Mouse (Mus musculus) thymus, postnatal 4 days (tissue): Measurements from ENCODE around the gene Insrr.
A peak's percentile ranks its signal among the peaks of the same experiment; 100 is the strongest.

Experiments used
- DNase-seq: peaks from one replicate; pipeline ENCODE4 v3.0.0; 2021

The Insrr gene

DNA sequence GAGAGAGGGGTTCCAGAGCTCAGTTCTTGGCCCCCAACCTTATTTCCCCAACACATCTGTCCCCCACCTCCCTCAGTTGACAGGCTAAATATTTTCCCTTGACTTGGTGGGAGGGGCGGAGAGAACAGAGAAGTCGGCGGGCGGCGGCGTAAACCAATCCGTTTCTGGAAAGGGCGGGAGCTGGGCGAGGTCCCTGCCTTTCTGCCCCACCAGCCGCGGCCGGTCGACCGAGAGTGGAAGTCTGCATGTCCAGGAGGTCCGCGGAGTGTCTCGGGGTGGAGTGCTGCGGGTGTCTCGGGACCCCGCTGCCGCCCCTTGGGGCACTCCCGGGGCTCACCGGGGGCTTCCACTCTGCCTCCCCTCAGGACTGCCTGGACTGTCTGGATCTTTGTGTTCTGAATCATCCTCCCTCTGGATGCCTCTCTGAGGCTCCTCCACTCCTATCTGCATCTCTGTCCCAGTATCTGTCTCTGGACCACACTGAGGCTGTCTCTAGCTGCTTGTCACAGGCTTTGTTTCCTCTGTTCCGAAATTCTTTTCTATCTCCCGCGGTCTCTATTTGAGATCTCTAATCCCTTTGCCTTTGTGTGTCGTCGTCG lies at the start of gene Insrr:
TSS of gene Insrr (plus strand) at position 216 of the 599 bp plus-strand sequence.
- peak; percentile 33 for DNase-seq

DNA sequence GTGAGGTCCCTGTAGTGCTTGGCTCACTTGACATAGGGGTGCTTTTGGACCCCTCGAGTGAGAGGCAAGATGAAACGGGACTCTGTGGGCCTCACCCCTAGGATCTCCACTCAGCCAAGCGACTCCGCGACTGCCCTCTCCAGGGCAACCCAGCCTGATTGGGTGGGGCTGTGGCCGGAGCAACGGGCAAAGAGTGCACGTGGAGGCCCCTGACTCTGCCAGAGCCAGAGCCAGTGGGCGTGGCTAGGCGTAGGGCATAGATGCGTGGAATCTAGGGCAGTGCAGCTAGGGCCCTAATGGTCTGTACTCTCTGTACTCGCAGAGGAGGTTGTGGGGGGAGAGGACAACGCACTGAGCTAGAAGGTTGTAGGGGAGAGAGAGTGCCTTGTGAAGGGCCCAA lies 48.3 kb upstream of the Insrr start, which contains the start of gene Lrrc71:
TSS of gene Lrrc71 (minus strand) at position 195 of the 400 bp plus-strand sequence.
- no peak for DNase-seq

DNA sequence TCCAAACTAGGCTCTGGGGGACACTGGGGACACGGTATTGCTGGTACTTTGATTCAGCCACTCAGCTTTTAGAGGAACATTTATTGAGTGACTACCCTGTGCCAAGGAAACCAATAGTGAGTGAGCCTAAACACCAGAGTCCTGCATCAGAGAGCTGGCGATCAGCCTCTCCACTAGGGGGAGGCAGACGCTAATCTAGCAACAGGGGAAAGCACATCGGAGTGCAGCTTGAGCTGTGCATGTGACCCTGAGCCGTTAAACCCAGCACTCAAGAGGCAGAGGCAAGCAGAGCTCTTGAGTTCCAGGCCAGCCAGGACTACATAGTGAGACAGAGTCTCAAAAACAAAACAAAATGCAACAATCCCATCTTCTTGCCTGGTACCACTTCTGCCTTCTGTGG lies 47.7 kb upstream of the Insrr start:
- peak; percentile 77 for DNase-seq

DNA sequence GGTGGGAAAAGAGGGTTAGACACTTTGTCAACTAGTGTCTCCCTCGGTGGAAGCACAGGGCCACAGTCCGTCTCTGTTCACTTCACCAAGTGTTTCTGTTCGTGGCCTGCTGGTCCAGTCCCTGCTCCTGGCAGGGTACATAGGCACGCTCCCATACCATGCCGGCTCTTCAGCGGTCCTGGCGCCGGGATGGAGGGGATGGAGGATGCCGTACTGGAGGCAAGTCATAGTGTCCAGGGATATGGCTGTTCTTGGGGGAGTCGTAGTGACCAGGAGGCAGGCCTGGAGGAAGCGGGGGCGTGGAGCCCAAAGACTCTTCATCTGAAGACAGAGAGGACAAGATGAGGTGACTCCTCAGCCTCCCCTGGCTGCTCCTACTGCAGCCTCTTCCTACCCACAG lies 46.8 kb upstream of the Insrr start:
- no peak for DNase-seq

DNA sequence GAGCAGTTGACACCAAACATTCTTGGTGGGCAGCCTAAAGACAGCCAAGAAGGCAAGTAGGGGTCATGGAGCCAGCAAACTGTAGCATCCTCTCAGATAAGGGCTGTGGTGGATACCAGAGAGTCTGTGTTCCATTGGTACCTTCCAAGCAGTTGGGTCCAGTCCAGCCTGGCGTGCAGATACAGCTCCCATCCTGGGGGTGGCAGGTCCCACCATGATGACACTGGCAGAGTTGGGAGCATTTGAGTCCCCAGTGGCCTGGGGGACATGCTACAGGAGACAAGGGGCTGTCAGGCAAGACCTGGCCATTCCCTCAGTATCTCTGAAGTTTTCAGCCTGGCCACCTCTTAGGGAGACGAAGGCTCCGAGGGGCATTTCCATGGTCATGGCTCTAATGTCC lies 44.2 kb upstream of the Insrr start:
- DNase-seq: no peak

DNA sequence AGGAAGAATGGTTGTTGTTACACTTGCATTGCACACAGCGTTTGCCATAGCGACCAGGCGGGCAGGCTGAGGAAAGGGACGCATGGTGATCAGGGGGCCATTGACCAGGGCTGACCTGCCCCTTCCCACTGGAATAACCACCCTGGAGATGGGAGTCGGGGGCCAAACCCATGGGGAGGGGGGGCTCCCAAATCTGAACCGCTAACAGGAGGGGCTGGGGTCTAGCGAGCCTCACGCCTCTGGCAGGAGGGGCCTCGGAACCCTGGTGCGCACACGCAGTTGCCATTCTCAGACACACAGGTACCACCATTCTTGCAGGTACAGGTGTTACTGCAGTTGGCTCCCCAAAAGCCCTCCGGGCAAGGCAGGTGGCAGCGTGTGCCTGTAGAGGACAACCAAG lies 42.9 kb upstream of the Insrr start:
- no peak for DNase-seq

DNA sequence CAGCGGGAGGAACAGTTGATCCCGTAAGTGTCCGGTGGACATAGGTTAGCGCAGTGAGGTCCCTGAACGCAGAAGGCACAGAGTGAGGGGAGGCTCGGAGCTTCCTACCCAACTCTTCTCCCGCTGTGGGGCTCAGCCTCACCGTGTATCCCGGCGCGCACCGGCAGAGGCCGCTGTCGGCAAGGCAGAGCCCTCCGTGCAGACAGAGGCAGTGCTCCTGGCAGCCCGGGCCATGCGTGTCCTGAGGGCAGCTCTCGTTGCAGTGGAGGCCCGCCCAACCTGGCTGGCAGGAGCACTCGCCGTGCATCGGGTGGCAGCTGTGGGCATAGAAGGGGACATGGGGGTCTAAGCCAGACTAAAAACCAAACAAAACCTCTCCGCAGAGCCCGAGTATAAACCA lies 40.8 kb upstream of the Insrr start:
- peak; percentile 95 for DNase-seq

DNA sequence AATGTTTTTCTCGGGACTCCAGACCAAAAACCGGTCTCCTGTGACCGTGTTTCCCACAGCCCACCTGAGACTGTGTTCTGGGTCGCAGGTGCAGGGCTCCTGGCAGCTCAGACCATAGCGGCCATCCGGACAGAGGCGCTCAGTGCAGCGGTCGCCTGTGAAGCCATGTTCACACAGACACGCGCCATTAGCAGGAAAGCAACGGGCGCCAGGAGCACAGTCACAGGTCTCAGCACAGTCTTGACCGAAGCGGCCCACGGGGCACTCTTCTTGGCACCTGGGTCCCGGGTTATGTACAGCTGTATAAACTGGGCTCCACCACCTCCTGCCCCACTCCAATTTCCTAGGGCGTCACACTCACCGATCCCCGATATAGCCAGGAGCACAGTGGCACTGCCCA lies 40.3 kb upstream of the Insrr start:
- DNase-seq: no peak

DNA sequence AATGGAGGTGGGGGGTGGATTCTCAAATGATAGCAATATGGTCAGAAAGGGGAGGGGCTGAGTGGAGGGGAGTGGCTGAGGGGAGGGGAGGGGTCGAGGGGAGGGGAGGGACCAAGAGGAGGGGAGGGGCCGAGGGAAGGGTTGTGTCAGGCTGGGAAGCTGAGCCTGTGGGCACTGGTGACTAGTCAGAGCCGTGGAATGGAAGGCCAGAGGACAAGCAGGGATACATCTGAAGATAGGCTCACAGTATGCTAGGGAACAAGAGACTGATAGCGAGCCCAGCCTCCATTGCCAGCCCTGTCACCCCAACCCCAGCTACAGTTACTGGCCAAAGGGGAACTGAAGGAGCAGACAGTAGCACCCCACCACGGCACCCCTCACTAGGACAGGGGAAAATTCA lies 38.1 kb upstream of the Insrr start:
- DNase-seq: no peak

DNA sequence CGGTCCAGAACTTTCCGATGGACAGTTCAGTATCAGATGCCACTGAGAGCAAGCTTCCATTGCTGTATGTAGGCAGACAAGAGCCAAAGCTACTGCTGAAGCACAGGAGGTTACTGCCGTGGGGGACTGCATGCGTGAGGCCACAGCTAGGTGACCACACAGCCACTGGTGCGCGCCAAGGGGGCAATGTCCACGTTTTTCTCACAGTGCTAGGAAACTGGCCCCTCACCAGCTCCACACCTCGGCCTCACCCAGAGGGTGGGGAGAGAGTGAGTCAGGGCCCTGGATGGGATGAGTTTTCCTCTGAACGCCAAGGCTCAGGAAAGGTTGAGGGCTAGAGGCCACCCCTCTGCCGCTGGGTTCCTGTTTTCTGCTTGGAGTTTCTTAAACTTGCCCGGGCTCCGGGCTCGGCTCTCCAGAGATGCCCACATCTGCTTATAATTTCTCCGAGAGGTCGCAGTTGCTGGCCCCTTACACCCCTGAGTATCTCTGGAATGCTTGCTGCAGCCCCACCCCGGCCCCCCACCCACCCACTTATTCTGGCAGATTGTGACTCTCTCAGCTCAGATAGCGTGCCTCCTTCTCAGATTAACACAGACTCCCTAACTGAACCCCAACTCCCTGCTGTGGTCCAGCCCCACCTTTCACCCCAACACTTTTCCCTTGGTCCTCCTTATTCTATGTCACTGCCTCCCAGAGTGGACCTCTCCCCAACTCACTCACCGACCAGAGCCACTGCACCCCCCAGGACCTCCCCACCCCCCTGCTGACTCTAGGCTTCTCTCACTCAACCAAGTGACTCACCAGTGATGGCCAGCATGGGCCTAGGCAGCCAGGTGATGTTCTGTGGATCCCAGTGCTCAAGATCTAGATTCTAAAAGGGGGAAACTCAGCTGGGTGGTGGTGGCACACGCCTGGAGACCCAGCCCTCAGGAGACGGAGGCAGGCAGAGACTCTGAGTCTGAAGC lies 35.1 kb upstream of the Insrr start:
- DNase-seq: no peak

DNA sequence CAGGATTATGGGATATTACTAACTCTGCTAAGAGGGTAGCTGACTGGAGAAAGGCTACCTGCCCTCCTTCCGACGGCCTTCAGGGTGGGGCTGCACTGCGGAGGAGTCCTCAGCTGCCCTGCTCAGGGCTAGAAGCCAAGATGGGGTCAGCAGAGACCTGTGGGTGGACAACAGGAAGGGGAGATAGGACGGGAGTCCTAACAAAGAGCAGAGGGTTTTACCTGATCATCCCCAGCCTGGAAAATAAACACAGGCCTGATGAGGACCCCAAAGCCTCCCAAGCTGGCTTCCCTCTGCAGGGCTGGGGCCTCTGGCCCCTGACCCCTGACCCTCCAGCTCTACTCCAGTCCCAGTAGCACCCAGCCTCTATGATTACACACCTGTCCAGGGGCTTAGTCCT lies 33.5 kb upstream of the Insrr start:
- no peak for DNase-seq

DNA sequence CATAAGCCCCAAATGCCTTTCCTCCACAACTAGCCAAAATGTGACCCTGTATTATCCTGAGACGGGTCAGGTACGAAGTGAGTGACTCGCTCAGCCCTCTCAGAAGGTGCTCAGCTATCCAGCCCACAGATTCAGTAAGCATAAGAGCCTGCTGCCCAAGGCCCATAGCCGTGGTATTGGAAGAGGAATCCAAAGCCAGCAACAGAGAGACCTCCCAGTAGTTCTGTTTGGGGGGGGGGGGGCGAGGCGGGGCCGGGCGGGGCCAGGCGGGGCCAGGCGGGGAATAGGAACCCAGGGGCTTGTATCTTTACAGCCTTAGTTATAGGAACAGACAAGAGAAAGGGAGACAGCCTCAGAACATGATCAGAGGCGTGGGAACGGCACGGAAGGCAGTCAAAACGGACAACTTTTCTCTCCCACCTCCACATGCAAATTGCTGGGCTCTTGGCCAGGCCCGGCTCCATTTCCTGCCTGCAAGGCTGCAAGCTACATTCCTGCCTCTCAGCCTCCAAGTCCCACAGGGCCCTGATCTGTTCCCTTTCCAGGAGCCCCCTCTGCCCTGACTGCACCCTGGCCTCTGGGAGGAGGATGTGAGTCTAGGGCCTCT lies 33.0 kb upstream of the Insrr start:
- peak; percentile 46 for DNase-seq

DNA sequence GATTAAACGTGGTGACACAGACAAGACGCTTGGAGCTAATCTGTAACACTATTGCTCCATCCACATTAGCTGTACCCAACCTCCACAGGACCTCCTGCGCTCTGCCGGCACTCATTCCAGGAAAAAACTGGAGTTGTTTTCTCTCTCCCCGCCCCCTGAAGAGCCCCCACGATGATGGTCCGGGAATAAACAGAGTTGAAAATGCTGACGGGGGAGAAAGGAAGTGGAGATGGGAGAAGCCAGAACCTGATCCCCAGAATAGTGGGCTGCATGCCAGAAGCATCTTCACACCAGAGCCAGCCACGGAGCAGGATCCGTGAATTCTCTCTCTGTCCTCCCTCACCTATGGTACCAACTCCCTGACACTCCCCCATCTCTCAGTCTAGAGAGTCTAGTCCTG lies 32.2 kb upstream of the Insrr start:
- DNase-seq: no peak

DNA sequence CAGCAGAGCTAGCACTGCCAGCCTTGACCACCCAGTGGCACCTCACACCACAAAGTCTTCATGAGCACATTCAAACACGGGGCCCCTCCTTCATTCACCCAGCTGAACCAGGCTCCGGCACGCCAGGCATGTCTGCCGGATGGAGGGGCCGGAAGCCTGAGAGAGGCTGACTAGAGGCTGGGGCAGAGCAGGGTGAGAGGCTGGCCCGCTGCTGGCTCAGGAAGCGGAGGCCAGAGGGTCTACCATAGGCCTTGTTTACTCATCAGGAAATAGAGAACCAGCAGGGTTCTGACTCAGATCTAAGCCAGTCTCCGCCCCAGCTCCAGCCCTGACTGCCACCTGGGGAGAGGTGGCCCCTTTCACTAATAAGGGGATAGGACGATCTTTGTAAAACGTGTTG lies 31.7 kb upstream of the Insrr start:
- DNase-seq: peak; percentile 82

DNA sequence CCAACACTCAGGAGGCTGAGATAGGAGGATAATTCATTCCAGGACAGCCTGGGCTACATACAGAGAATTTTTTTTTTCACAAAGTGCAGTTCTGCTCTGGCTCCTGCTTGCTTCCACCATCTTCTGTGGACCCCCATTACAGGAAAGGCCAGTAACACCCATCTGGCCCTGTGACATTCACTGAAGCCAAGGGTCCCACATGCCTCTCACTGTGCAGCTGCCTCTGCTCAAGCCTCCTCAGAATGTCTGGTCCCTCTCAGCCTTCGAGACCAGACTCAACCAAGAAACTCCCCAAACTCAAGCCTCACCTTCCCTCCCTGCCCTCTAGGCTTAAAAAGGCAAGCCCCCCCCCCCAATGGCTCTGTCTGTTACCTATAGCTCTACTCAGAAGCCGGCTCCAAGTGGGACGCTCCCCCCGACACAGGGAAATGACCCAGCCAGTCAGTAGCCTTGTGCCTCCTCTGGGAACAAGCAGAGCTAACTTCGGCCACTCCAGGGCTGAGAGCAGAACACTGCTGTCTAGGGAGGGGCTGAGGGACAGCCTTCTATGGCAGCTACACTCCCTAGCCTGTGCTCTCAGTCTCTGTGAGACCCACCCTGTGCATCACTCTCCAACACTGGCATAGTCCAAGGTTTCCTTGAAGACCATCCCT lies 31.0 kb upstream of the Insrr start:
- peak; percentile 36 for DNase-seq

DNA sequence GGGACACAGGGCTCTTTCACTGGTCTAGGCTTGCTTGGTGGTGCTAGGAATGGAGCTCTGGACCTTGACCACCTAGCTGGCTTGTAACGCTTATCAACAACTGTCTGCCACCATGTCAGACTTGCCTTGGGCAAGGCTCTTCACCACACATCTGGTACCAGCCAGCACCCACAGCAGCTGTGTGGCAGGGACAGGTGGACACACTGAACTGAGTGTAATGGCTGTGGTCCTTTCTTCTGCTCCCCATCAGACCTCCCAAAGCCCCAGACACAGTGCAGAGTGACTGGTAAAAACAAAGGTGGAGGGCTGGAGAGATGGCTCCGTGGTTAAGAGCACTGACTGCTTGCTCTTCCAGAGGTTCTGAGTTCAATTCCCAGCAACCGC lies 30.5 kb upstream of the Insrr start:
- no peak for DNase-seq

DNA sequence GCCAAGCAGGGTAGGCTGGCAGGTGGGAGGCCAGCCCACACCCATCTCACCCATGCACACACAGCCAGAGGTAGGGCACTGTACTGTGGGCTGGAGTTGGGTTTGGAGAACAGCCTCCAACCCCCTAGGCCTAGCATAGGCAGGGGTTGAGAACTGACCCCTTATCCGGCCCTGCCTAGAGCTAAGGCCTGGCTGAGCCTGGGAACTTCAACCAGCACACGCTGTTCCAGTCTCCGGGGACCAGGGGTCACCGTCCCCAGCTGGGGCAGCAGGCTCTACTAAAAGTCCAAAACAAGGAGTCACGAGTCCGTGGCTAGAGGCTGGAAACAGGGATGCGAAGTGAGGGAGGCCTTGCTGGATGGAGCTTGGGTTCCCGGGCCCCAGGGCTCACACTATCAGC lies 29.0 kb upstream of the Insrr start:
- DNase-seq: no peak

DNA sequence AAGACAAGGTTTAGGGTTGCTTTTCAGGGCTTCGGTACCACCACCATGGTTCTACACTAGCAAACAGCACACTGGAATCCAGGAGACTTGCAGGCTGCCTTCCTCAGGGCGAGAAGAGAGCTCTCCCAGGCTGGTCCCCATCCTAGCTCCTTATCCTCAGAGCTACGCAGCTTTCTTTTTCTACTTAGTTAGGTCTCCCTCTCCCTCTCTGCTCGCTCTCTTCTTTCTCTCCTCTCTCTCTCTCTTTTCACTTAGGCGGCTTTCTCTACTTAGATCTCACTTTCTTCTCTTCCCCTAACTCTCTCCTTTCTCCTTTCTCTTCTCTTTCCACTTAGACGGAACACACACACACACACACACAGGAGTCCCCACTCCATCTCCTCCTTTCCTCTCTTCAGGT lies 28.3 kb upstream of the Insrr start:
- DNase-seq: no peak

DNA sequence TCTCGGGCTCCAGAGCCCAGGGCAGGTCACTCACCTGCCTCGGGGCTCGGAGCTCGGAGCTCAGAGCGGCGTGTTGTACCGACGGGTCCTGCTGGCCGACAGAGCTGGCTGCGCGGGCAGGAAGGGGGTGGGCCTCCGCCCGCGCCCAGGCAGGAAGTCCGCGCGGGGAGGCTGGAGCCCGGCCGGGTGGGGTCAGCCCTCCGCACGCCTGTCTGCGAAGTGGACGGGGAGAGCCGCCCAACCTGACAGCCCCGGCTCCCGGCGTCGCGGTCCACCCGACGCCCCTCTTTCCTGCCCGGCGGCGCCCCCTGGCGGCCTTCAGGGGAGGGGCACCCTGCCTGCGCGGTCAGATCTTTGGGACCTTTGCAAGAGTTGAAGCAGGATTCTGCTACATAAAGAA lies 27.9 kb upstream of the Insrr start:
- peak; percentile 90 for DNase-seq

DNA sequence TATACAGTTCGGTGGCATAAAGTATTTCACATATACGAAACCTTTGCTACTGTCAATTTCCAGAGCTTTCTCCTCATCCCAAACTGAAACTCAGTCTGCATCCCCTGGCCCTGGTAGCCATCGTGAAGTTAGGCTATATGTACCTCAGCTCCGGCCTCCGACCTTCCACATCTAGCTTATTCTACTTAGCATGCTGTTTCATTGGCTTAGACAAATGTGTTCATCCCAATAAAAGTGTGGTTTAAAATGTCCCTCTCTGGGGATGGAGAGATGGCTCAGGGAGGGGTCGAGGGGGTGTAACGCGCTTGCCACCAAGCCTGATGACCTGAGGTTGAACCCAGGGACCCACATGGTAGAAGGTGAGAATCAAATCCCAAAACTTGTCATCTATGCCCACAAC lies 27.2 kb upstream of the Insrr start:
- DNase-seq: no peak

DNA sequence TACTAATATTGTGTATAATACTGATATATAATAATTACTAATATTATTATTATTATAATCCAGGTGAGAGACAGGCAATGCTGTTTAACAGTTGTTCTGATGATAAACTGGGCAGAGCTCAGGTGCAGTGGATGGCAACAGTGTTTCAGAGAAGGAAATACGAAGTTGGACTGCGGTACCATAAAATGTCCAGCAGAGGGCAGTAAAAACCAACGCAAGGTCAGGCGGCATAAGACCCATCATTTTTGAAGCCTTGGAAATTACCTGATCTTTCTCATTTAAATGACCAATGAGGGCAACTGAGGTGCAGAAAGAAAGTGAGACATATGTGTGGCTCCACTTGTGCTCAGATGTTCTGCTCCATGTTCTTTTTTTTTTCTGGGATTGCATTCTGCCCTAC lies 26.5 kb upstream of the Insrr start:
- DNase-seq: peak; percentile 57

DNA sequence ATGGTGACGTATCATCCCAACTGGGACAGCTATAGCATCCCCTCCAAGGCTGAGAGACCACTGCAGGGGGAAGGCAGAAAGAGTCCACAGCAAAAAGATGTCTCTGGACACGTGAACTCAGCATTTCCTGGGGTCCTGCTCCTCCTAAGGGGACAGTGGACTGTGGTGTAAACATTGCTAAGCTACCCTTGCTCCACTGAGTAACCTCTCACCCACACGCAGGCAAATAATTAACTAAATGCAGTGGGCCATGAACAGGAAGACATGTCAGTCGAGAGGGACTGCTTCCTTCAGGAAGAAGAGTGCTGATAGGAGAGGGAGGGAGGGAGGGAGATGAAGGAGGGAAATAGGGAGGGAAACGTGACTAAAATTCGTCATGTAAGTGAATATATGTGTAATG lies 25.7 kb upstream of the Insrr start:
- DNase-seq: no peak

DNA sequence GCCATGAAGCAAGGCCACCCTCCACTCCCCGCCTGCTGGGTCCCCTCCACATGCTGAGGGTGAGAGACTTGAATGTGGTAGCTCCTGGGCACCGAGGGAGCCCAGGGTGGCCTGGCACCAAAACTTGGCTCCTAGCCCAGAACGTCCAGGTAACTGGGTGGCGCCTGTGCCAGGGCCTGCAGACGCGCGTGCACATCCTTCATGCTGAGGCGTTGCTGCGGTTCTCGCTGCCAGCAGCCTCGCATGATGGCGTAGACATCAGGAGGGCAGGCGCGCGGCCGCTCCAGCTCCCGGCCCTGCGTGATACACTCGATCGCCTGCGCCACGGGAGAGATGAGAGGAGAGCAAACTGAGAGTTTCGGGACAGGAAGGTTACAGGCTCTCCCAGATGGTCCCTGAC lies 18.5 kb upstream of the Insrr start:
- no peak for DNase-seq

DNA sequence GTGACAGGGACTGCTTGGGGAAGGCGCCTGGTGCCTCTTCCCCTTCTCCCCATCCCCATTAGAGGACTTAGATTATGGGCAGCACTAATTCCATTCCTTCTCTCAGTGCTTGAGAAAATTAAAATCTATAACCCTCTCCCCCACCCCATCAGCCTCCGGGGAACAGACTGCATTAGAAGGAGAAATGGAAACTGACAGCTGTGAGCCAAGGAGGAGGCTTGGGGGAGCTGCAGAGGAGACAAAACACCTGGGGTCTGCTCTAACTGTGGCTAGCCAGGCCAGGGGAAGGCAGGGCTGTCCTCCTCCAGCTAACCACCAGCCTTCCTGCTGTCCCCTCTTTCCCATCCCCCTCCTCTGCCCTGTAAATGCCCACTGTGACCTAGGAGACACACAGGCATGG lies 17.7 kb upstream of the Insrr start:
- DNase-seq: no peak
